Mouse (Mus musculus): ENCODE data around the gene Psmd4. TPM values are rescaled to one million over a fixed set of nuclear protein-coding genes. Genes with fewer than 3 reads are reported as not detected.

The Psmd4 gene
- 97.3 and 127 TPM in 2 replicates for polyA plus RNA-seq (2012; rRNA removed)

DNA sequence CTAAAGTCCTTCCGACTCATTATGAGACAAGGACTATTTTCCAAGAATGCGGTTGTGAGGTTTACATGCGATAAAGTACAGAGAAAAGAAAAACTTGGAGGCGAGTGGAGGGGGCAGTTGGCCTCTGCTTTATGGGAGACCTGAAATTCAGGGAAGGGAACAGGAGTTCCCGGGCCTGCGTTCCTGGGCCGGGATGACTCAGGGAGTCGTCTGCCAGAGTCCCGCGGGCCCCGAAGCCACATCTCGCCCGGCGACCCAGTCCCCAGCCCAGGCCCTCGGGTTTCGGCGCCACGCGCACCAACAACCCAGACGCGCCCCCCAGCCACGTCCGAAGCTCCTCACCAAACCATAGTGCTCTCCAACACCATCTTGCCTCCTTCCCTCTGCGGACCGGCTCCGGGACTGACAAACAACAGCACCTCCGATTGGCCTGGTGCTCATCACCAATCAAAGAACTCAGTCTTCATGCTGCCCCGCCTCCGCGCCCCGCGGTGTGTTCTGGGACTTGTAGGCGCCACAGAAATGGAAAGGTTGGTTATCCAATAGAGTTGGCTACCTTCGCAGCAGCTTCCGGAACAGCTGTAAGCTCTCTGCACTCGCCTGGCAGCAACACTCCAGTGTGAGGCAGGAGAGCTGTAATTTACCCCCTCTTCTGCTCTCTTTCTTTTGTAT, at the start of gene Psmd4:
Gene Psmd4, minus strand, starts transcription at position 449 of the 672 bp plus-strand sequence.
- peak within 1 kb of the TSS; percentile 88 for H3K4me3 ChIP-seq (replicated peaks; ENCODE audit: extremely low read depth, low read depth, low read length)
- peak; percentile 99 for DNase-seq
- under 1% methylated on average over 36 of the region's 36 CpGs for WGBS
- TF ChIP-seq POLR2A (IDR thresholded peaks at IDR 0.05; ENCODE audit: borderline replicate concordance, extremely low read depth, low read depth, low read length) = peak; percentile 96; the same call in 1 of the 2 replicates
- no peak for TF ChIP-seq CTCF (IDR thresholded peaks at IDR 0.05; ENCODE audit: insufficient read depth, low read length)
- peaks cover 3% of the 10 kb centered on the region for H3K4me1 ChIP-seq (ENCODE audit: control insufficient read depth, insufficient read depth, low read length)

- 97% methylated on average over 1 of the region's 1 CpGs for WGBS
- Histone ChIP-seq H3K4me1 (ENCODE audit: control insufficient read depth, insufficient read depth, low read length) (no peaks in the 10 kb centered on the region), H3K4me3 (replicated peaks; ENCODE audit: extremely low read depth, low read depth, low read length) (no peak overlapping the region)
- DNase-seq = no peak
- TF ChIP-seq POLR2A (IDR thresholded peaks at IDR 0.05; ENCODE audit: borderline replicate concordance, extremely low read depth, low read depth, low read length) (no peak), CTCF (IDR thresholded peaks at IDR 0.05; ENCODE audit: insufficient read depth, low read length) (no peak)
These were observed 45.7 kb upstream of the Psmd4 start for GRCm38 (mm10) chr3:95088071-95088470.

DNA sequence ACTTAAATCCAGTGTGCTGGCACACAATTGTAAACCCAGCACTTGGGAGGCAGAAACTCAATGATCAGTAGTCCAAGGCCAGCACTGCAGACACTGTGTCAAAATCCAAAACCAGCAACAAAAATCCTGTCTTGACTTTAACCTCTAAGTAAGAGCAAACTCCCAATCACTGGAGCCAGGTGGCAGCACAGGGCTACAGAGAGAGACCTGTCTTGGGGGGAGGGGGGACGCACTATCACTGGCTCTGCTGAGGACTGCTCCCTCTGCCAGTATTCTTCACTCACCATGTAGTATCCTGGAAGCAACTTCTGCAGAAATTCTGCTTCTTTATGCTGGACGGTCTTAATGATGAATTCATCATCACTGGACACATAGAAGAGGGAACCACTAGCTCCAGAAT, 29.2 kb upstream of the Psmd4 start:
- Histone ChIP-seq H3K4me3 (replicated peaks; ENCODE audit: extremely low read depth, low read depth, low read length) (no peak overlapping the region), H3K4me1 (ENCODE audit: control insufficient read depth, insufficient read depth, low read length) (no peaks in the 10 kb centered on the region)
- DNase-seq = no peak
- TF ChIP-seq POLR2A (IDR thresholded peaks at IDR 0.05; ENCODE audit: borderline replicate concordance, extremely low read depth, low read depth, low read length) = no peak
- TF ChIP-seq CTCF (IDR thresholded peaks at IDR 0.05; ENCODE audit: insufficient read depth, low read length) = no peak
- 89% methylated on average over 2 of the region's 2 CpGs for WGBS

DNA sequence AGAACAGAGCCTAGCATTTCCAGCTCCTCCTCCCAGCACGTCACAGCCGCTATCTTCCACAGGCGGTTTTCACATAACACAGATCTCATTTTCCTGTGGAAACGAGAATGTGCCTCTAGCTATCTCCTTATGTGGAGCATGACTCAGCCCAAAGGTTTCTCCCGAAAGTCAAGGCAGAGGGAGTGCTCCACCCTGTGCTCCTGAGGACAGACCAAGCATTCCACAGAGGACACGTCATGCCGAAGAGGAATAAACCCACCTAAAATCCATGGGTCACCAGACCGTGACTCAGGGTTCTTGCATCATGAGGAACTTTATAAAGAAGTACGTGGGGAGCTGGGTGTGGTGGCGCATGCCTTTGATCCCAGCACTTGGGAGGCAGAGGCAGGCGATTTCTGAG, 24.2 kb upstream of the Psmd4 start:
- Histone ChIP-seq H3K4me3 (replicated peaks; ENCODE audit: extremely low read depth, low read depth, low read length) (no peak overlapping the region), H3K4me1 (ENCODE audit: control insufficient read depth, insufficient read depth, low read length) (no peaks in the 10 kb centered on the region)
- TF ChIP-seq POLR2A (IDR thresholded peaks at IDR 0.05; ENCODE audit: borderline replicate concordance, extremely low read depth, low read depth, low read length) (no peak), CTCF (IDR thresholded peaks at IDR 0.05; ENCODE audit: insufficient read depth, low read length) (no peak)
- WGBS = 84% methylated on average over 11 of the region's 11 CpGs
- DNase-seq = no peak

DNA sequence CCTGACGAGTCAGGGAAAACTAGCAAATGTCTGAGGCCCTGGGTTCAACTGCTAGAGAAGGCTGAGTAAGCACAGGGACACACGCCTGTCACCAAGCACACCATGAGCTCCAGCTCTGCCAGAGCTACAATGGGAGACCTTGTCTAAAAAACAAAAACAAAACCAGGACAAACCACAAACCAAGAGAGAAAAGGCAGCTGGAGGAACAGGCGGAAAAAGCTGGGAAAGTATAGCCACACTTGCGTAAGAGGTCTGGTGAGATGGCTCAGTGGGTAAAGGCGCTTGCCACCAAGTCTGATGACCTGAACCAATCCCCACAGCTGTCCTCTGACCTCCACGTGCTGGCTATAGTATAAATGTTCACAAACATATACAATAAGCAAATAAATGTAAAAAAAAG, 23.7 kb upstream of the Psmd4 start:
- no peak for DNase-seq
- H3K4me3 ChIP-seq (replicated peaks; ENCODE audit: extremely low read depth, low read depth, low read length) = no peak overlapping the region
- 84% methylated on average over 6 of the region's 6 CpGs for WGBS
- no peak for TF ChIP-seq CTCF (IDR thresholded peaks at IDR 0.05; ENCODE audit: insufficient read depth, low read length)
- no peak for TF ChIP-seq POLR2A (IDR thresholded peaks at IDR 0.05; ENCODE audit: borderline replicate concordance, extremely low read depth, low read depth, low read length)
- H3K4me1 ChIP-seq (ENCODE audit: control insufficient read depth, insufficient read depth, low read length) = no peaks in the 10 kb centered on the region

- DNase-seq = no peak
- no peak for TF ChIP-seq POLR2A (IDR thresholded peaks at IDR 0.05; ENCODE audit: borderline replicate concordance, extremely low read depth, low read depth, low read length)
- no peak for TF ChIP-seq CTCF (IDR thresholded peaks at IDR 0.05; ENCODE audit: insufficient read depth, low read length)
- H3K4me3 ChIP-seq (replicated peaks; ENCODE audit: extremely low read depth, low read depth, low read length) = no peak overlapping the region
- H3K4me1 ChIP-seq (ENCODE audit: control insufficient read depth, insufficient read depth, low read length) = no peaks in the 10 kb centered on the region
- 86% methylated on average over 1 of the region's 1 CpGs for WGBS
These were observed 23.1 kb upstream of the Psmd4 start for GRCm38 (mm10) chr3:95065553-95065952.

DNA sequence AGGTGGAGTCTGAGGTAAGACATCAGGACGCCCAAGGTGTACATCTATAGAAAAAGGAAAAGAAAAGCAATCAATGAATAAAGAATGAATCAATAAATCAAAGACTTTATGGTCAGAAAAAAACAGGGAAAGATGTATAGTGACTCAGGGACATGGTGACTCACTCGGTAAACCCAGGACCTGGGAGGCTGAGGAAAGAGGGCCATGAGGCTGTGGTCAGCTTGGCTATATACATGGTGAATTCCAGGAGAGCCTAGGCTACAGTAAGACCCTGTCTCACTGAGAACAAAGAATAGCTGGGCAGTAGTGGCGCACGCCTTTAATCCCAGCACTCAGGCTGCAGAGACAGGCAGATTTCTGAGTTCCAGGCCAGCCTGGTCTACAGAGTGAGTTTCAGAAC, 21.3 kb upstream of the Psmd4 start:
- no peak for DNase-seq
- WGBS = 95% methylated on average over 4 of the region's 4 CpGs
- no peak for TF ChIP-seq CTCF (IDR thresholded peaks at IDR 0.05; ENCODE audit: insufficient read depth, low read length)
- TF ChIP-seq POLR2A (IDR thresholded peaks at IDR 0.05; ENCODE audit: borderline replicate concordance, extremely low read depth, low read depth, low read length) = no peak
- Histone ChIP-seq H3K4me1 (ENCODE audit: control insufficient read depth, insufficient read depth, low read length) (no peaks in the 10 kb centered on the region), H3K4me3 (replicated peaks; ENCODE audit: extremely low read depth, low read depth, low read length) (no peak overlapping the region)

DNA sequence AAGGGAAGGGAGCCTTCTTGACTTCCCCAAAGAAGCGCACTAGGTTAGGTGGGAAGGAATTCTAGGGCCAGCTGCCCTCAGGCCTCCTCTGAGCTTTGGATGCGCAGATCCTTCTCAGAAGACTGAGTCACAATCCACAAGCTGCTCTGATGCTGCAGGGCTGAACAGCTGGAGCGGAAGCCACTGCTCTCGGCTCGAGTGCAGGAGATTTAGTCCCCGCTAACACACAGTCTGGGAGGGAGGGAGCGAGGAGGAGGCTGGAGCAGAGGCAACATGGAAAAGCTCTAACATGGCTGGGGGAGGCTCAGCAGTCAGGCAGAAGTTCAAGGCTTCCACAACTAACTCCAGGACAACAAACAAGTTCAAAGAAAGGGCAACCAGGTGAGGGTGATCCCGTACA, 15.7 kb upstream of the Psmd4 start:
- TF ChIP-seq POLR2A (IDR thresholded peaks at IDR 0.05; ENCODE audit: borderline replicate concordance, extremely low read depth, low read depth, low read length) (no peak), CTCF (IDR thresholded peaks at IDR 0.05; ENCODE audit: insufficient read depth, low read length) (no peak)
- Histone ChIP-seq H3K4me1 (ENCODE audit: control insufficient read depth, insufficient read depth, low read length) (no peaks in the 10 kb centered on the region), H3K4me3 (replicated peaks; ENCODE audit: extremely low read depth, low read depth, low read length) (no peak overlapping the region)
- 86% methylated on average over 8 of the region's 8 CpGs for WGBS
- no peak for DNase-seq

- no peak overlapping the region for H3K4me3 ChIP-seq (replicated peaks; ENCODE audit: extremely low read depth, low read depth, low read length)
- 77% methylated on average over 7 of the region's 7 CpGs for WGBS
- no peak for TF ChIP-seq POLR2A (IDR thresholded peaks at IDR 0.05; ENCODE audit: borderline replicate concordance, extremely low read depth, low read depth, low read length)
- TF ChIP-seq CTCF (IDR thresholded peaks at IDR 0.05; ENCODE audit: insufficient read depth, low read length) = no peak
- no peaks in the 10 kb centered on the region for H3K4me1 ChIP-seq (ENCODE audit: control insufficient read depth, insufficient read depth, low read length)
- no peak for DNase-seq
These were observed 13.9 kb upstream of the Psmd4 start for GRCm38 (mm10) chr3:95056275-95056674.

DNA sequence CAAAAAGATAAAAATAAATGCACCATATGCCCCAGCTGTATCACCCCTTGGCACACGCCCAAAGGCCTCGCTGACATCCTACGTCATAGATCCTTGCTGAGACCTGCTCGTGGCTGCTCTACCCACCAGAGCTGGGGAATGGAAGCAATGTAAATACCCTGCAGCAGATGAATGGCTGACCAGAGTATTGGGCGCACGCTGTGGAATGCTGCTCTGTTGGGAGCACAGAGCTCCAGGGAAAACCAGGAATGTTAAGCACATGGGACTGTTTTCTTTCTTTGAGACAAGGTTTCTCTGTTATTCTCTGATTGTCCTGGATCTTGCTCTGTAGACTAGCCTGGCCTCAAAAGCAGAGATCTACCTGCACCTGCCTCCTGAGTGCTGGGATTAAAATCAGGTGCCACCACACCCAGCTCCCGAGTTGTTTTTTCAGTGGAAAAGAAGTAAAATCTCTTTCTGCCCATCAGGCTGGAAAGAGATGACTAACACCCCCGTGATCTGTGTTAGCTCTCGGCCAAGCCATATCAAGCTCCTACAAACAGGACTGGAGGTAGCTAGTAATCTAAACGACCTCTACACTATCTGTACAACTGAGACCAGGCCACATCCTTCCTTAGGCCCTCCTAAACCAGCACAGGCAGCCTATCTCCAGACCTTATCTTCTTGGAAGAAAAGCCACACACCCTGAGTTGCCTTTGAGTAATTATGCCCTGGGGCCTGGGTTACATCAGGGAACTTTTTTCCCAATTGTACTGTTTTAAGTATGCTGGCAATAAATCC, 12.3 kb upstream of the Psmd4 start:
- no peak overlapping the region for H3K4me3 ChIP-seq (replicated peaks; ENCODE audit: extremely low read depth, low read depth, low read length)
- no peak for DNase-seq
- WGBS = 32% methylated on average over 10 of the region's 10 CpGs
- no peaks in the 10 kb centered on the region for H3K4me1 ChIP-seq (ENCODE audit: control insufficient read depth, insufficient read depth, low read length)
- no peak for TF ChIP-seq POLR2A (IDR thresholded peaks at IDR 0.05; ENCODE audit: borderline replicate concordance, extremely low read depth, low read depth, low read length)
- no peak for TF ChIP-seq CTCF (IDR thresholded peaks at IDR 0.05; ENCODE audit: insufficient read depth, low read length)
